Mouse (Mus musculus): Measurements from ENCODE around the gene Rpl10l. TPM values are rescaled to one million over a fixed set of nuclear protein-coding genes. Genes with fewer than 3 reads are reported as not detected.

Gene Rpl10l
- polyA plus RNA-seq (2015; fragmentation: Nextera tagmentation; extraction: Ambion mirVana), result not detected in 2 replicates

DNA sequence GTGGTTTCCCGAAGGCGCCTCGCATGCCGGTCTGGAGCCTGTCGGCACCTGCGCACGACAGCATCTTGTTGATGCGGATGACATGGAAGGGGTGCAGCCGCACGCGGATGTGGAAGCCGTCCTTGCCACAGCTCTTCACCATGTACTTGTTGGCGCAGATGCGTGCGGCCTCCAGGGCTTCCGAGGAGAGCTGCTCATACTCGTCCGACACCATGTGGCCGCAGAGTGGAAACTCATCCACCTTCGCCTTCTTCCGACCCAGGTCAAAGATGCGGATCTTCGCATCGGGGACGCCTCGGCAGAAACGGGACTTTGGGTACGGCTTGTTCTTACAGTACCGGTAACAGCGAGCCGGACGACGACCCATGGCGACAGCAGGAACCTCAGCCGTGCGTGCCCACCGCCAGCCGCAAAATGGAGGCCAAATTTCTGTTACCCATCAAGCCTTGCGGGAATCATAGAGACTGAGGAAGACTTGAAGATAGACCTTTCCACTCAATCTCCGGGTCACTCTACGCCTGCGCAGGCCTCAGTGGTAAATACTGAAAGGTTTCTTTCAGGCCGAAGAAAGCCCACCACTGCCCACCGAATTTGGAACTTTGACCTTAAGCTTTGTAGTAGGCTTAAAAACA is at the start of gene Rpl10l:
Gene Rpl10l (minus strand): TSS at position 411 of the 632 bp plus-strand sequence.
- H3K4me2 ChIP-seq (ENCODE audit: low read depth, low read length), result no peak within 1 kb of the TSS
- no peak within 1 kb of the TSS for H3K9ac ChIP-seq (ENCODE audit: low read length)
- 96% methylated on average over 44 of the region's 44 CpGs for WGBS
- ATAC-seq (ENCODE audit: low read depth), result no peak
- H3K4me3 ChIP-seq (ENCODE audit: low read length), result no peak within 1 kb of the TSS
- no peaks in the 10 kb centered on the region for H3K36me3 ChIP-seq (ENCODE audit: control insufficient read depth, insufficient read depth, low read length)
- no peaks in the 10 kb centered on the region for H3K27me3 ChIP-seq (ENCODE audit: control insufficient read depth, insufficient read depth, low read depth, low read length)
- no peak within 1 kb of the TSS for H3K27ac ChIP-seq (ENCODE audit: low read length)
- no peaks in the 10 kb centered on the region for H3K9me3 ChIP-seq (ENCODE audit: control insufficient read depth, low read length)
- no peaks in the 10 kb centered on the region for H3K4me1 ChIP-seq (replicated peaks; ENCODE audit: control insufficient read depth, insufficient read depth, low read length)

DNA sequence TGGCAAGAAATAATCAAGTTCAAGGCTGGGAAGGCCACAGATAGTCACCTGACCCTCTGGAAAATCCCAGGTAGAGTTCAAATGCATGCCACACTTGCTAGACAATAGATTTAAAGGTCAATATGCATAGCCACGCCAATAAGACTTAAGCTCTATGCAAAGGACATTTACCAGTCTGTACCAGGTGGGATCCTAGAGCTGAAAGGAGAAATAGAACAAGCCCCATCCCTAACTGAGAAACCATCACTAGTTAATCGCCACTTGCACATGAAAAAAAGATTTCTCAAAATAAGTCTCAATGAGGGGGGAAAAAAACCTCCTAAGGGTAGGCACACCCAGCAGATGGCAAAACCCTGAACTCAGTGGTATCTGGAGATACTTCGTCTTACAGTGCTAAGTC is 8.3 kb downstream of the Rpl10l start:
- Histone ChIP-seq H3K9me3 (ENCODE audit: control insufficient read depth, low read length) (no peaks in the 10 kb centered on the region), H3K4me2 (ENCODE audit: low read depth, low read length) (no peak overlapping the region), H3K9ac (ENCODE audit: low read length) (no peak overlapping the region), H3K36me3 (ENCODE audit: control insufficient read depth, insufficient read depth, low read length) (no peaks in the 10 kb centered on the region), H3K27ac (ENCODE audit: low read length) (no peak overlapping the region), H3K4me3 (ENCODE audit: low read length) (no peak overlapping the region), H3K27me3 (ENCODE audit: control insufficient read depth, insufficient read depth, low read depth, low read length) (no peaks in the 10 kb centered on the region), H3K4me1 (replicated peaks; ENCODE audit: control insufficient read depth, insufficient read depth, low read length) (no peaks in the 10 kb centered on the region)
- no peak for ATAC-seq (ENCODE audit: low read depth)
- WGBS, result 75% methylated on average over 3 of the region's 3 CpGs

DNA sequence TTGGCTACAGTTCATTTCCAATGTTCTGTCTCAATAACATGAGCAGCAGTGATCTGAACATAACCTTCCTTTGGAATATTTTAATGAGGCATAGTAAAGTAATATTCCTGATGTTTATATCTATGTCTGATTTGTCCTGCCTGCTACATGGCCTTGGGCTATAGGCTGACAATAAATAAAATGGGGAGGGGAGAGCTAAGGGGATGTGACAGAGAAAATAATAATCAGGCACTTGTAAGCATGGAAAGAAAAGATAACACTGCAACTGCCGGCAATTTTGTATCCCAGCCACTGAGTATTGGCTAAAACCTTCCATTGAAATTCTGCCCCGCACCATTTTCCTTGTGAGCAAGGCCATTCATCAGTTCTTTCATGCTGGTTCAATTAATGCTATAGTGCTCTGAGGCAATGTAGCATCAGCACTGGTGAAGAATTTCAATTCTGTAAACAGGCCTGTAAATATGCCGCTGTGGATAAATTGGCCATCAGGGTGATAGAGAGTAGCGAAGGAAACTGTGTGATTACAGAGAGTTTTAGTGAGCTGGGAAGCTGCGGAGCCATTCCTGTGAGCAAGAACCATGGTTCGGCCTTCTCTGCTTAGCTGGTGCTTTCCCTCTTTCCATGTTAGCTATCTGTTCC is 38.6 kb downstream of the Rpl10l start:
- 84% methylated on average over 6 of the region's 6 CpGs for WGBS
- H3K9me3 ChIP-seq (ENCODE audit: control insufficient read depth, low read length), result no peaks in the 10 kb centered on the region
- H3K4me3 ChIP-seq (ENCODE audit: low read length), result no peak overlapping the region
- no peak overlapping the region for H3K9ac ChIP-seq (ENCODE audit: low read length)
- no peaks in the 10 kb centered on the region for H3K4me1 ChIP-seq (replicated peaks; ENCODE audit: control insufficient read depth, insufficient read depth, low read length)
- no peak for ATAC-seq (ENCODE audit: low read depth)
- no peak overlapping the region for H3K27ac ChIP-seq (ENCODE audit: low read length)
- H3K27me3 ChIP-seq (ENCODE audit: control insufficient read depth, insufficient read depth, low read depth, low read length), result no peaks in the 10 kb centered on the region
- H3K4me2 ChIP-seq (ENCODE audit: low read depth, low read length), result no peak overlapping the region
- H3K36me3 ChIP-seq (ENCODE audit: control insufficient read depth, insufficient read depth, low read length), result no peaks in the 10 kb centered on the region

DNA sequence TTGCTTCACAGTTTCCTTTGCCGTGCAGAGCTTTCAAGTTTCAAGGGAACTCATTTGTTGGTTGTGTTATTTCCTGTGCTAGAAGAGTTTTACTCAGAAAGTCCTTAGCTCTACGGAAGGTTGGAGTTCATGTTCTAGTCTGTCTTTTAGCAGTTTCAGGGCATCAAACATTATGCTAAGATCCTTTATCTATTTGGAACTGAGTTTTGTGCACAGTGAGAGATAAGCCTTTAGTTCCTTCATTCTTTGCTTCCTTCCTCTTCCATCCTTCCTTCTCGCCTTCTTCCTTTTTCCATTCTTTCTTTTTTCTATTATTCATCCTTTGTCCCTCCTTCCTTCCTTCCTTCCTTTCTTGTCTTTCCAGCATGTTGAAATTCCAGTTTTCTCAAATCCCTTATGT is 50.0 kb downstream of the Rpl10l start:
- no peak overlapping the region for H3K4me2 ChIP-seq (ENCODE audit: low read depth, low read length)
- no peak overlapping the region for H3K27ac ChIP-seq (ENCODE audit: low read length)
- no peak overlapping the region for H3K4me3 ChIP-seq (ENCODE audit: low read length)
- H3K9ac ChIP-seq (ENCODE audit: low read length), result no peak overlapping the region
- H3K4me1 ChIP-seq (replicated peaks; ENCODE audit: control insufficient read depth, insufficient read depth, low read length), result no peaks in the 10 kb centered on the region
- 52% methylated on average over 3 of the region's 3 CpGs for WGBS
- no peaks in the 10 kb centered on the region for H3K9me3 ChIP-seq (ENCODE audit: control insufficient read depth, low read length)
- no peaks in the 10 kb centered on the region for H3K27me3 ChIP-seq (ENCODE audit: control insufficient read depth, insufficient read depth, low read depth, low read length)
- ATAC-seq (ENCODE audit: low read depth), result no peak
- H3K36me3 ChIP-seq (ENCODE audit: control insufficient read depth, insufficient read depth, low read length), result no peaks in the 10 kb centered on the region

Data from lung, embryonic 16.5 days (tissue).